Mouse (Mus musculus) NIH3T3 (cell line): ENCODE results near the gene Obscn.

Source experiments
- DNase-seq: peaks from one replicate; pipeline ENCODE4 v3.0.0-alpha.2; 2012; ENCODE audit warnings: low read depth

Gene Obscn

DNA sequence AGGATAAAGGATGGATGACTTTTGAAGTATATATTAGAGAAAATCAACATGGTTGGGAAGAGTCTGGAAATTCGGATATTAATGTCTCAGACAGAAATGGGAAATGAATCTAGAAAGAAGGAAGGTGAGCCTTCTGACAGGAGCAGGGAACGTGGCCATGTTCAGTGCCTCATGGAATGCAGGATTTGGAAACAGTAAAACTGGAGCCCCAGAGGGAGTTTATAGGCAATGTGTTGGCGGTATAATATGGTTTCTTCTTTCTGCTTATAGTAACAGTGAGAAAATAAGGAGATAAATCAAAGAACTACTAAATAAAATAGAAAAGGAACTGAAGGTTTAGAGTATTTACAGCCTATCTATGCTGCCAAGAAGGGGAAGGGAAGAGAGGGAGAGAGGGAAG lies 78.2 kb downstream of the Obscn start:
- DNase-seq, result no peak

DNA sequence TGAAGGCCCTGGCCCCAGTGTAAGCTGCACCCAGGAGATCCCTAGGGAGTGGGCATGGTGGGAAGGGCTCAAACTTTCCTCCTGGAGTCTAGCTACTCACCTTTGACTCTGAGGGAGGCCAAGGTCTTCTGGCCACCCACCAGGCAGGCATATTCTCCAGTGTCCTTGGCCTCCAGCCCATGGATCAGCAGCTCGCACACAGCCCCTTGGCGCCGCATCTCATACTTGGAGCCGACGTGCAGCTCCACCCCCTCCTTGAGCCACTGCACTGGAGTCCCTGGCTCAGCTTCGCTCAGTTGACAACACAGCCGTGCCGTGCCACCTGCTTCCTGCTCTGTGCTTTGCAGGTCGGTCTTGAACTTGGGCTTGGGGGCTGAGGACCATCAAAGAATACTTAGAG lies 85.2 kb downstream of the Obscn start:
- no peak for DNase-seq

DNA sequence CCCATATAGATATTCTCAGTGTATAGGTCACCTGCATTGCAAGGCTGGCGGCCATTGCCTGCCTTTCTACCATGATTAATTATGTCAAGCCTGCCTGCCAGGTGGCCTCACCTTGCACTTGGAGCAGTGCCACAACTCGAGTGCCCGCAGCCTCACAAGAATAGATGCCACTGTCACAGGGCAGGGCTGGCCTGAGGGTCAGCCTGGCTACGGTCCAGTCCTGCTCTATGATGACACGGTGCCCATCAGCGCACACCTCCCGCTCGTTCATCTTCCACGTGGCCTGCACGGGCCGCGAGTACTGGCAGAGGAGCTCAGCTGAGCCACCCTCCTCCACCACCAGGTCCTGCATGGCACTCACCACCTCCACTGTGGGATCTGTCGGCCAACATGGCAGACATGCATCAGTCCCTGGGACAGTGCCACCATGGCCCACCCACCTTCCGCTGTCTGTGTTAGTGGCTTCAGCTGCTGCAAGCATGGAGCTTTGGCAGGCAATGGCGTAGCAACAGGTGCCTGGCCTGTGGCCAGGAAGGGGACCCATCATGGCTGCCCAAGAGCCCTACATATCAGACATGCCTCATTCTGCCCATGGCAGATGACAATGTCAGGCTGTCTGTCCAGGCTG lies 91.4 kb downstream of the Obscn start:
- no peak for DNase-seq

DNA sequence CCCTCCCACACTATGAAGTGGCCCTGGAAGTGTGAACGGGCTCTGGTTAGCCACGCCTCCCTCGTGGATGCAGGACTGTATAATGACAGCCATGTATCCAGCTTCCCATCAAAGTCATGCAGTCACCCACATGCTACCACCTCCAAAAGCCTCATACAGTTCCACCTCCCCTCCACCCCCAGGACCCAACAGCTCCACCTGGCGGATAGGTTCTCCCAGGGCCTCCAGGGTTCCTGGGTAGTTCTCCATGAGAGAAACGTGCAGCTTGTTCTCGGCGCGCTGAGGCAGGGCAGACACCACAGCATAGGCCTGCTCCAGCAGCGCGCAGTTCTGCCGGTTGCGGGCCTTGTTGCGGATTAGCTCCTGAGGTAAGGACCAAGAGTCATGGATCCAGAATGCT lies 107.2 kb downstream of the Obscn start:
- DNase-seq, result peak; percentile 24

DNA sequence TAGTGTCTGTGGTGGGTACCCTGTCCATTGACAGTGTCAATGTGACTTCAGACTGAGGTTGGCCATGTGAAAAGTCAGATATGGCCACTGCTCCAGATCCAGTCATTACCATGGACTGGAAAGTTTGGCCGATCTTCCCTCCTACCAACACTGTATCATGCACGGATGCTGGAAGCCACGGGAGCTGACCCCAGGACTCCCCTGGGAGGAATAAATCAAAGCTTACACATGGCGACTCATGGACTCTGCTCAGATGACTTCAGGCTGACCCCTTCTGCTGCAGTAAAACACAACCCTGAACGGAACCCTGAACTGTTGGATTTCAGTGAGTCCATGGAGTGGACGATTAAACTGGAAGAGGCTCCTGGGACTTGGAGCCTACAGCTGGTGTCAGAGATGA lies 109.8 kb downstream of the Obscn start:
- peak; percentile 20 for DNase-seq

DNA sequence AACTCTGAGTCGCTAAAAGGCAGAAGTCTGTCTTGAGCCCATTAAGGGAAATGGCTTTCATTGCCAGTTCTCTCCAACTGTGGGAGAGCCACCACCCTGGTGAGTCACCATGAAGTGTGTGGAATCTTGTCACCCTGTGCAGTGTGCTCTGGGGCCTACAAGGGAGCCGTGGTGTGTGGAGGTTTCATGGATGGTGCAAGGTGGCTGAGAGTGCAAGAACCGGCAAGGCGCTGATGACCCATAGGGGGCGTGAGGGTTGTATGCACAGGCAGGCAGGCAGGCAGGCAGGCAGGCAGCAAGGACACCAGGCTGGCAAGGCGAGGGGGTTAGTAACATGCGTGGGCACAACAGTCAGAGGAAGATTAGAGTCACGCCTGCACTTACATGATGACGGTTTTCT lies 121.2 kb downstream of the Obscn start:
- DNase-seq, result peak; percentile 44

DNA sequence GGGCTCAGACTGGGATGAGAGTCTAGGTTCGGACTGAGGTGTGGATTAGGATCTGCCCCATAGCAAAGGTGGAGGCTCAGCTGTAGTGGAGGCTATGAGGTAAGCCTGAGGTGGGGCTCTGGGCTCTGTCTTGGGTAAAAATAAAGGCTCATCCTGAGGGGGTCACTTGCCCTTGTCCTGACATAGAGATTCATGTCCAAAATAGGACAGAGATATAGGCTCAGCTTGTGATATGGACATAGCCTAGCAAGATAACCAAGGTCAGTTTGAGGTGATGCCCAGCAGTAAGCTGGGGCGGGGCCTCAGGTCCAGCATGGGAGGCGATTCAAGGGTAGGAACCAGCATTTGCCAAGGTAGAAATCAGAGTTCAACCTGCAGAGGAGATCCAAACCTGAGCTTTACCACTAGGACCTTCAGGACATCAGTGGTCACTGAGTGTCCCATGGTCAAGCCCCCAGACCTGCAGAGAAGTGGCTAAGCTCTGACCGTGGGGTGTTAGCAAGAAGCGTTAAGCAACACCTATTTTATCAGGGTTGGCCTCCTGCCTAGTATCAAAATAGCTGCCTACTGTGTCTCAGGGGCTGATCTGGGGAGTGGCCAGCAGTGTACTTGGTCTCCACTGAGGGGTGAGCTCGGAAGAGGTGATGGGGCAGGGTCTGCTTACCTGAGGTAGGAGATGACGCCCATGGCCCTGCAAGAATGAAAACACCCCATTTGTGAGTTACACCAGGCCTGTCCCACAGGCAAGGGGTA lies 133.7 kb downstream of the Obscn start:
- DNase-seq, result no peak

DNA sequence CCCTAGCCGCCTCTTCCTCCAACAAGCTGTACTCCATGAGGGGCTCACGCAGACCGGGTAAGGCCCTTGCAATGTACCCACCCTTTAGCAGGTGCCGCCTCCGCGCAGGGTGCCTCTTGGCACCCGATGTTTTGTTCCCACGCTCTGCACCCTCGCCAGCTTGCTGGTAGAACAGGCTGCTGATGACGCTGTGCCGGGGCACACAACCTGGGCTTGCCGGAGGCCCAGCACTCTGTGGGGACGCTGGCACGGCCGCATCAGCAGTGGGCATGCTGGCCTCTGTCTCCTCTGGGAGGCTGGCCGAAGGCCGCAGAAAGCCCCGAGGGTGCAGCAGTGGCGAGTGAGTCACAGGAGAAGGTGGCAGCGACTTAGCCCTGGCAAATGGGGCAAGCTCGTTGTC lies 135.6 kb downstream of the Obscn start:
- no peak for DNase-seq

DNA sequence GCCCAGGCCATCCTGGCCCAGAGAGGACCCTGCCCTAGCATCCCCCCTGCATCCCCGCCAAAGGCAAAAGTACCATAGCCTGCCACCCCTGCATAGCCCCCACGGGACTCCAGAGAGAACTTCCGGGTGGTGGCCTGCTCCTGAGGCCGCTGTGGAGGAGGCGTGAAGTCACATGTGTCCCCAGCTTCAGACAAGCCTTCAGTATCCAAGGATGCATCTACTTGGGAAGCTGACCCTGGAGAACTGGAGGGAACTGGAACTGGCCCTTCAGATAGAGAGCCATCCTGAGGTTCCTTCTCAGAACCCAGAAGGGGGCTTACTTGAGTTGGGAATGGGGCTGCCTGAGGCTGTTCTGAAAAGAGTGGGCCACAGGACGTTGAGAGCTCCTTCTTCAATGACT lies 136.4 kb downstream of the Obscn start:
- no peak for DNase-seq

DNA sequence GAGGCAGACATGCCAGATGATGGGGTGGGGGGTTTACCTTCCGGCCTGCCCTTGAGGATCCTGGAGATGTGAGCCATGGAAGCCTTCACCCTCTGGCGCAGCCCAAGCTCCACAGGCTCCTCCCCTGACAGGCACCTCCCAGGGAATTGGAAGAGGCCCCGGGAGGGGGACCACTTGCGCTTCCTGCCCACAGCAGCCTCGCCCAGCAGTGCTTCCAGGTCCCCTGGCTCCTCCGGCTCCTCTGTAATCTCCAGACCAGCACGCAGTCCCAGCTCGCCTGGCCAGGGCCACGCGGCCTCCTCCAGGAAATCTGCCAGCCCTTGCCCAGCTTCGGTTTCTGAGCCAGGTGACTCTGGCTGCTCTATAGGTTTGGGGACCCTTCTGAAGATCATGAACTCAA lies 137.0 kb downstream of the Obscn start:
- peak; percentile 8 for DNase-seq

DNA sequence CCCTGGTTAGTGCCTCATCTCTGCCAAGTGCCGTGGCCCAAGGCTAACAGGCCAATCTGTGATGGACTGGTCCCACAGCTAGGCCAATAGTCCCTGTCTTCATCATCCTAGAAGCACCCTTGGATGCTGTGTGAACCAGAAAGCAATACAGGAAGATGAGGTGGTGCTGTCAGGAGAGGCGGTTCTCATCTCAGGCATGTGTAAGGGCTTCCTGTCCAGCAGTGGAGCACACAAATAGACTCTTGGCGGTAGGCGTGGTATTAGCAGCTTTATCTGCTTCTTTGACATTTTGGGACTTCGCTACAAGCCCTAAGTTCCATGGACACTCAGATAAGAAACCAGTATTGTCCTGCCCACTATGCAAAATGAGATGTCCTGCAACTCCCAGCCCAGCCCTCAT lies 138.7 kb downstream of the Obscn start:
- DNase-seq, result no peak

DNA sequence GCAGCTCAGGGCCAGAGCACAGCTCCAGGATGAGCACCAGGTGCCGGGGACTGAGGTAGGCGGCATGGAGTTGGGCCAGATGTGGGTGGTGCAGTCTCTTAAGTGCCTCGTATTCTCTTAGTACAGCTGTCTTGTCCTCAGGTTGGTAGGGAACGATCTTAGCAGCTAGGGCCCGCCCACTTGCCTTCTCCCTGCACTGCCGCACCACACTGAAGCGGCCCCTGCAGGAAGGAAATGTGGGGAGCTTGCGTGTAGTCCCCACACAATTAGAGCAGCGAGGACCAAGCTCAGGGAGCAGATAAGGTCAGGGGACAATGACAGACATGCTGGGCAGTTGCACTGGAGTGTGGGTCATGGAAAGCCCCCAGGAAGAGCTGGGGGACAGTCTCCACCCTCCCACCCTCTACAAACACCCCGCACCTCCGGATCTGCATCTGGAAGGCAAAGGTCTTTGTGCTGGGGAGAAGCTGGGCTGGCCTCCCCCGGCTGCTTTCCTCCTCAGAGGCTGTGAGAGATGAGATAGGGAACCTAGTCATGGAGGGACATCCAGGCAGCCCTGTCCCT lies 140.3 kb downstream of the Obscn start:
- no peak for DNase-seq

DNA sequence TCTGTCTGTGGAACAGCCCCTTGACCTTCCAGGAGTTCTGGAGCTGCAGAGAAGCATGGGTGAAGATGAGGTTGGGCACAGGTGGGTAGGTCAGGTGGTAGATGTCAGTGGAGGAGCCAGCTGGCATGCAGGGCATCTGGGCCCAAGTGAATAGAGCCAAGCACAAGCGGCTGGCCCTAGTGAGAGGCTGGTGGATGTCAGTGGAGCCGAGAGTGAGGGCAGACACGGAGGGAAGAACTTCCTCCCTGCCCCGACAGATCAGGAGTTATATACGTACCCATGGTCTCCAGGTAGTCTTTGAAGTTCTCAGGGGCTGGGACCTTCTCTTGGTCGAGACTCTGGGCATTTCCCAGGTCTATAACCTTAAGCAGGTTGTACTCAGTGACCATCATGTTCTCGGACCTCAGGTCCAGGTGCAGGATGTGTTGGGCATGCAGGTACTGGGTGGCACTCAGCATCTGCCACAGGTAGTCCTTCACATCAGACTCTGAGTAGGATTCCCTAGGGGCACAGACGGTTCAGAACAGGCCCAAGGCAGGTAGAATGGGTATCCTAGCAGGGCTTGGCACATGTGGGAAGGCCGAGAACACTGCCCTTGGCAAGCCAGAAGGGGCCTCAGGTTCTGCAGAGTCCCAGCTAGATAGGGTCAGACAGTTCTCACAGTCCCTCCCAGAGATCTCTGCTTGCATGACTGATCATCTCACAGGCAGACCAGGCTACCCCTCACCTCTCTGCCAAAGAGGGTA lies 141.0 kb downstream of the Obscn start:
- DNase-seq, result no peak

DNA sequence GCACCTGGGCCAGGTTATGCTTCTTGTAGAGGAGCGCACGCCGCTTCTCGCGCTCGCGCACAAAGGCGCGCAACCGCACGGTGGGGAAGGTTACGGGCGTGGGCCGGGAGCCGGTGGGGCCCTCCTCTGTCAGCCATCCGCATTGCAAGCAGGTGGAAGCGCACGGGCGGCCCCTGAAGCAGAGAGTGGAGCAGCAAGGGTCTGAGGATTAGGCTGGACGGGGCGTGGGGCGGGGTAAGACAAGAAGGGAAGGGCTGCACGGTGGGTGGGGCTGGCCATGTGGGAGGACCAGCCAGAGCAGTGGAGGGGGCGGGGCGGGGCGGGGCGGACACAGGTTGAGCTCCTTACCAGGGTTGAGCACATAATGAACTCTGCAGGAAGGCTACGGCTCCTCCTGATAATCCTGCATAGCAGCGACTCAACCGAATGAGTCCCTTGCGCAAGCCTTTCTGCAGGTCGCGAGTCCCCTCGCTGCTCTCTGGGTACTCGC lies 141.8 kb downstream of the Obscn start:
- DNase-seq, result no peak

DNA sequence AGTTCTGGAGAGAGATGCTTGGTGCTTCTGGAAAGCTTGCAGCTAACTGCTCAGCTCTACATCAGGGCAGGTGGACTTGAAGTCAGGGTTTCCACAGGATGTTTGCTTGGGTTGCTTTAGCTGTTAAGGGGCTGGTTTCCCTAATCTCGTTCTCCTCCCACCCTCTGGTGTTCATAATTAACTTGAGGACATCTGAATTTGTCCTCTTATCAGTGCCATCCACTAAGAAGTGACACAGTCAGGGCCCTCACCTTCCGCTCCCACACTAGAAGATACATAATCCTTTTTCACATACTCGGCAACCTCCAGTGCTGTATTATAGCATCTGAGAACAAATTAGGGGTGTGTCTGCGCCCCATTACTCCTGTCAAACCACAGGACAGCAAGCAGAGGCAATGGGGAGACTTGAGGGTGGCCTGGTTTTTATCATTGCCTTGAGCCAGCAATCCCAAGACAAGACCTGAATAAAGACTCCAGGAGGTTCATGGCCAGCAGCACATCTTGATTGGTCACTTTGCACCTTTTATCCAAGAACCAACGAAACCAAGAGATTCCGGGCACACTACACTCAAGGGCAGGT lies 143.0 kb downstream of the Obscn start:
- no peak for DNase-seq

DNA sequence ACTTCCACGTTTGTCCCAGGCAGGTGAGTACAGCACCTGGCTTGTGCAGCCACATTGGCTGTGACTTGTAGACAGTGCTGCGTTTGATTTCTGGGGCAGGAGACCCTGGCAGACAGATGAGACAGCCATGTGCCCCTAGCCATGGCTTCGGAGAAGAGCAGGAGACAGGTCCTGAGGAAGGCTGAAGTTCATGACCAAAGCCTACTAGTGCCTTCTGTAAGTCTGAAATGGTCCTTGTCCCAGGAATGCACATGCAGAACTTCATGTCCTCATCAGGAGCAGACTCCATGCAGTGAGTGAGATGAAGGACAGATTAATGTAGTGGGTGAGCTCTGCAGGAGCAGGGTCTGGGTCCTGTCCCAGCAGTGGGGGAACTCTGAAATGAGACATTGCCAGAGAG lies 144.3 kb downstream of the Obscn start:
- no peak for DNase-seq

DNA sequence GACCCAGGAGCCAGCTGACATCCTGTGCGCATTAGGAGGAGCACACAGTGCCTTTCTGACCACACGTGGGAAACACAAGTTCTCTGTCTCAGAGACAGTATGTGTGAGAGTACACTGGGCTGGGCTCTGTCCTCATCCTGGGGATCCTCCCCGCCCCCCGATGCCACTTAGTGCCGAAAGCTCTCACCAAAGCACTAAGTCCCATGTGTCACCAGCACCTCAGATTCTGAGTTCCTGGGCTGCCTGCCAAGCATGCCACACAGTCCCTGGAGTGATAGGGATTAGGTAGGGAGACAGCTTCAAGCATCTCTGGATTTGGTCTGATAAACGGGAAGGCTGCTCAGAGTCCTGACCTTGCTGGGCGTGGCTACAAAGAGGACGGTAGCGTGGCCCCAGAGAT lies 145.4 kb downstream of the Obscn start:
- DNase-seq, result no peak

DNA sequence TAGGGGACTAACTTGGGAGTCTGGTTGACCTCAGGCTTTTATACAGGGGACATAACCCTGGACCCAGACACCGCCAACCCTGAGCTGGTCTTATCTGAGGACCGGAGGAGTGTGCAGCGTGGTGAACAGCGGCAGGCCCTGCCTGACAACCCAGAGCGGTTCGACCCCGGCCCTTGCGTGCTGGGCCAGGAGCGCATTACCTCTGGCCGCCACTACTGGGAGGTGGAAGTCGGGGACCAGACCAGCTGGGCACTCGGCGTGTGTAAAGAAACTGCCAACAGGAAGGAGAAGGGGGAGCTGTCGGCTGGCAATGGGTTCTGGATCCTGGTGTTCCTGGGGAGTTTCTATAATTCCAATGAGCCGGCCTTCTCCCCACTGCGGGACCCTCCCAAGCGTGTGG lies 146.1 kb downstream of the Obscn start:
- DNase-seq, result no peak

DNA sequence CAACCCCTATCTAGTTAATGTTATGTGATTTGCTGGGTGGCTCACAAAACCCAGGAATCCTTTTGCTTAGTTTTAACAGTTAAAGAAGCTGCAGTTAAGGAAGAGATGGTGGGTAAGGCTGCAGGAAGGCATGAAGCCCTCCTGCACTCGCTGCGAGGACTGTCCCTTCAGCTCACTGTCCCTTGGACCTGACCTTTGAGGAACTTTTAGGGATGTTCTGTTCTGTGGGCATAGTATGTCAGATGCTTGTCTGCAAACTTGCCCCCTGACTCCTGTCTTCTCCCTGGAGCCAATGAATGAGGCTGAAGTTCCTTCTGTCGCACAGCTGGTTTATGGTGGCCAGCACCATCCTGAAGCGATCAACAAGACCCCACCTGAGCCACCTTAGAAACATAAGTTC lies 147.0 kb downstream of the Obscn start:
- DNase-seq, result no peak

DNA sequence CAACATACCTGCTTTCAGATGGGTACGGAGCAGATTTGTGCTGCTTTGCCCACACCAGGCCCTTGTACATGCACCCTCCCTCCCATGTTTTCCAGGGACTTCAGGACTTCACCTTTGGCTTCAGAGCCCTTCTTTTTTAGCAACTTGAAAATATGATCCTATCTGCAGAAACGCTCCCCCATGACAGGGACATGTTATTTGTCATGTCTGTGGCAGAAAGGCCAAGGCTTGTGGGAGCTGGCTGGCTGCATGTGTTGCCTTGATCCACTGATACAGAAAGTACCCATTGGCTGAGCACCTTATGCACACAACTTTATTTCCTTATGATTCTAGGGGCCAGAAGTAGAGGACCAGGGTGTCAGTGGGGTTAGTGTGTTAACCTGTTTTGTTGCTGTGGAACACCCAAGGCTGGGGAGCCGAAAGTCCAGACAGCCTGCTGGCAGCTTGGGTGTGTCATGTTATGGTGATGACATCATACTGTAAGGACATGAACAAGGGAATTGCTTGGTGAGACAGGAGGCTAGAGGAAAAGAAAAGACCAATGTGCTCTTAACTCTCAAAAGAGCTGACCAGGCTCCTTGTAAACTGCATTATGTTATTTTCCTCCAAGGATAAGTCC lies 150.8 kb downstream of the Obscn start:
- no peak for DNase-seq

DNA sequence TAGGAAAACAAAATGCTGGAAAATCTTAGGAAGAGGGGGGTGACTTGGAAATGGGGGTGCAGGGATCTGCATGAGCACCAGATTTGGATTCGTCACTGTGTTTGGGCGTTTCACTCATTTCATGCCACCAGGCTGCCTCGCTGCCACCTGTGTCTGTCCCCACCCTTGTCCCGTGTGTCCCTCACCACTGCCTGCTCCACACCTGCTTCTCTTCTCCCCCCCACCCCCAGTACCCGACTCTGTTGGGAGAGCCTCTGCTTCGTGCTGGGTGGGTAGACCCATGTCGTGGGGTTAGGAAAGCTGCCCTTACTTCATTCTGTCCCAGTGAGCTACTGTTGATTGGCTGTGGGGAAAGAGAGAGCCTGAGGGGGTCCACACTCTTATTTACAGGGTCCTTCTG lies 151.5 kb downstream of the Obscn start:
- no peak for DNase-seq
